Mouse (Mus musculus): Measurements from ENCODE around the gene Btbd35f27.
"Not testable (repeated sequence)": the region's sequence is repeated elsewhere in the genome, so short reads cannot be mapped to it uniquely, and the experiment has no call there.

Gene Btbd35f27

DNA sequence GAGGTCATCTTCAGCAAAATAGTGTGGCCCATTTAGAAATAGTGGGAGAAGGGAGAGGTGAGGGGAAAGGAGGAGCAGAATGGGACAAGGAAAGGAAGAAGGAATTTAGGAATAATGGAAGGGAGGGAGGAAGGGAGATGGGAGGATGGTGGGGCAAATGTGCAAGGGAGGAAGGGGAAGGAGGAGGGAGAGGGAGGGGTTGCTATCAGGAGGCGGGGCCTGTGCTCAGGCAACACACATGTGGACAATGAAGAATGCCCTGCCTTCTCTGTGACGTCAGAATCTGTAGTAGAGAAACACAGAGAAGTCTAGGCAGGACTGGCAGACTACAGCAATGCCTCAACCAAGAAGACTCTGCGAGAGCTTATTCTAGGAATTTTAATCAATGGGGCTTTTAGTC is at the start of gene Btbd35f27:
Gene Btbd35f27 (plus strand): TSS at position 301 of the 400 bp plus-strand sequence.
- DNase-seq: not testable (repeated sequence)
